Mouse (Mus musculus): Measurements from ENCODE around the gene Chd3.

DNA sequence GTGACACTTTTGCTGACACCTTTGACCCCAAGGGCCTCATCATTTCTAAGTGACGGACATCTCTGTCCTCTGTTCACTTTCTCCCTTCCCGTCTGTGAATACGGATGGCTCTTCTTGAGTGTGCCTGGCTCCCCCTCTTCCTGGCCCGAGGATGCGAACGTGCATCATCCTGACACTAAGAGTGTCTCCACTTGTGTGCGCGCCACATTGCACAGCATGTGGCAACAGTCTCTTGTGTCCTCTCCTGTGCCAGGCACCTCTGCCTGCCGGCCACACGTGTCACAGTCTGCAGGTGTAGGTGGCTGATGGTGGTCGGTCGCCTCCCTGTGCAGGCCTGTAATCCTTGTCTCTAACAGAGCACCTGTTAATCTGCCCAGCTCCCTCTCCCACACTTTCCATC is 2.4 kb upstream of the Chd3 start:
- no peak for TF ChIP-seq CTCF (IDR thresholded peaks at IDR 0.05; ENCODE audit: insufficient read depth, low read depth, low read length)
- no peak for TF ChIP-seq POLR2A (IDR thresholded peaks at IDR 0.05; ENCODE audit: insufficient read depth, low read depth, low read length)

All from olfactory bulb, adult 2 months (tissue).